Mouse (Mus musculus) olfactory bulb, adult 2 months (tissue): Measurements from ENCODE around the gene Nabp2.

ENCODE experiments used
- CTCF ChIP-seq: fragments of 200-500 bp; IDR thresholded peaks from 2 replicates; pipeline ENCODE4 v1.5.1; 2012; ENCODE audit warnings: low read depth, mild to moderate bottlenecking, low read length, moderate library complexity; ENCODE audit not compliant: insufficient read depth
- POLR2A ChIP-seq: fragments of 200-500 bp; IDR thresholded peaks from 2 replicates; pipeline ENCODE4 v1.6.1; 2012; ENCODE audit warnings: mild to moderate bottlenecking, low read depth, low read length, moderate library complexity; ENCODE audit not compliant: insufficient read depth

DNA sequence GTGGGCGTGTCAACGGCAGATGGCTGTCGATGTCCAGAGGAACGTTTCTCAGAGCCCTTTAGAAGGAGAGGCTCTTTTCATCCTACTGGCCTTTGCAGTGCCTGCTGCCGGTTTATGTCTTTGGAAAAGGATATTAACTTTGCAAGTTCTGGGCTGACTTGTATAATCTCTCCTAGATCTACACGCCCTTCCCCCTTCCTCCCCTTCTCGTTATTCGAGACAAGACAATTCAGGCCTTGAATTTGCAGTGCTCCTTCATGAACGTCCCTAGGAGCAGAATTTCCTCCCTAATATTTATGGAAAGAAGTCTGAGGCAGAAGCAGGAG is 42.1 kb downstream of the Nabp2 start:
- TF ChIP-seq CTCF (no peak), POLR2A (no peak)
